Mouse (Mus musculus) limb, embryonic 12.5 days (tissue): ENCODE data around the gene Cables2. TPM values are rescaled to one million over a fixed set of nuclear protein-coding genes. Genes with fewer than 3 reads are reported as not detected.

Source experiments
- ATAC-seq: fragments of 200-750 bp; cut with Nextera tagmentation; 2 replicates; pipeline ENCODE4 v1.8.0; 2017; ENCODE audit warnings: low read depth, moderate TSS enrichment; ENCODE audit not compliant: insufficient number of reproducible peaks, insufficient read depth, low FRiP score, low TSS enrichment
- H3K27ac ChIP-seq: fragments of 300-500 bp; sonication (generic); 2 replicates; pipeline ENCODE4 v1.5.1; 2016; ENCODE audit warnings: mild to moderate bottlenecking, moderate library complexity
- H3K27me3 ChIP-seq: fragments of 300-500 bp; sonication (generic); 2 replicates; pipeline ENCODE4 v1.6.1; 2016; ENCODE audit warnings: mild to moderate bottlenecking, moderate library complexity
- H3K36me3 ChIP-seq: fragments of 300-500 bp; sonication (generic); 2 replicates; pipeline ENCODE4 v1.6.1; 2016; ENCODE audit warnings: mild to moderate bottlenecking, moderate library complexity
- H3K4me1 ChIP-seq: fragments of 300-500 bp; sonication (generic); replicated peaks from 2 replicates; pipeline ENCODE4 v1.6.1; 2016
- H3K4me2 ChIP-seq: fragments of 300-500 bp; sonication (generic); 2 replicates; pipeline ENCODE4 v1.6.1; 2016; ENCODE audit warnings: mild to moderate bottlenecking, moderate library complexity
- H3K4me3 ChIP-seq: fragments of 300-500 bp; sonication (generic); replicated peaks from 2 replicates; pipeline ENCODE4 v1.5.1; 2016; ENCODE audit warnings: mild to moderate bottlenecking
- H3K9ac ChIP-seq: fragments of 300-500 bp; sonication (generic); replicated peaks from 2 replicates; pipeline ENCODE4 v1.6.1; 2016; ENCODE audit warnings: mild to moderate bottlenecking, moderate library complexity
- H3K9me3 ChIP-seq: fragments of 300-500 bp; sonication (generic); 2 replicates; pipeline ENCODE4 v1.6.1; 2016; ENCODE audit warnings: mild to moderate bottlenecking, moderate library complexity
- WGBS: fragments of 180-500 bp; shearing (Covaris S2); methylation state at CpG from one replicate; pipeline ENCODE4 v1.1.7; 2016; 5-methylcytosine and 5-hydroxymethylcytosine counted together
- microRNA-seq: library from miRNA; unstranded; fragments of <30 nt; microRNA quantifications from one replicate; pipeline ENCODE4, GENCODE M21; 2017
- polyA plus RNA-seq: library from polyadenylated mRNA; unstranded; fragments of >200 nt; fragmentation: Nextera tagmentation; extraction: Ambion mirVana; gene quantifications from 2 replicates; pipeline ENCODE4 v1.2.1, GENCODE M21; 2016

Gene Cables2
- polyA plus RNA-seq, 1 experiment from 2014 or later: 20.7 TPM

GRCm38 (mm10) chr2:180215011-180215461 is 58.3 kb downstream of the Cables2 start:
- peaks cover 3% of the 10 kb centered on the region; the same call in 1 of the 2 replicates for H3K9me3 ChIP-seq
- no peak for ATAC-seq
- H3K27ac ChIP-seq: no peak overlapping the region
- H3K36me3 ChIP-seq: no peaks in the 10 kb centered on the region
- H3K4me1 ChIP-seq: peaks cover 13% of the 10 kb centered on the region; the same call in 1 of the 2 replicates
- no peaks in the 10 kb centered on the region for H3K27me3 ChIP-seq
- H3K4me2 ChIP-seq: no peak overlapping the region
- no peak overlapping the region for H3K9ac ChIP-seq
- H3K4me3 ChIP-seq: no peak overlapping the region
- WGBS: 65% methylated on average over 8 of the region's 8 CpGs

GRCm38 (mm10) chr2:180214352-180214978 is 58.8 kb downstream of the Cables2 start:
- 85% methylated on average over 4 of the region's 4 CpGs for WGBS
- Histone ChIP-seq H3K9ac (no peak overlapping the region), H3K27ac (no peak overlapping the region), H3K4me3 (no peak overlapping the region), H3K4me1 (peaks cover 13% of the 10 kb centered on the region; the same call in 1 of the 2 replicates), H3K9me3 (peaks cover 3% of the 10 kb centered on the region; the same call in 1 of the 2 replicates), H3K36me3 (no peaks in the 10 kb centered on the region), H3K27me3 (no peaks in the 10 kb centered on the region), H3K4me2 (no peak overlapping the region)
- ATAC-seq: no peak

- H3K9ac ChIP-seq: no peak overlapping the region
- H3K4me1 ChIP-seq: peaks cover 11% of the 10 kb centered on the region; the same call in 1 of the 2 replicates
- H3K36me3 ChIP-seq: no peaks in the 10 kb centered on the region
- ATAC-seq: no peak
- no peaks in the 10 kb centered on the region for H3K27me3 ChIP-seq
- no peak overlapping the region for H3K4me2 ChIP-seq
- no peak overlapping the region for H3K4me3 ChIP-seq
- no peak overlapping the region for H3K27ac ChIP-seq
- peaks cover 3% of the 10 kb centered on the region; the same call in 1 of the 2 replicates for H3K9me3 ChIP-seq
- WGBS: 92% methylated on average over 3 of the region's 3 CpGs
These were observed 61.0 kb downstream of the Cables2 start for GRCm38 (mm10) chr2:180212255-180212654.

- WGBS: 73% methylated on average over 1 of the region's 1 CpGs
- Histone ChIP-seq H3K27me3 (no peaks in the 10 kb centered on the region), H3K9ac (no peak overlapping the region), H3K4me2 (no peak overlapping the region), H3K36me3 (no peaks in the 10 kb centered on the region), H3K4me1 (no peaks in the 10 kb centered on the region), H3K27ac (no peak overlapping the region), H3K4me3 (no peak overlapping the region), H3K9me3 (peaks cover 3% of the 10 kb centered on the region; the same call in 1 of the 2 replicates)
- no peak for ATAC-seq
These were observed 64.3 kb downstream of the Cables2 start for GRCm38 (mm10) chr2:180208976-180209375.

Small RNAs within 50 kb of the gene (microRNA-seq; reads per million reads assigned to microRNA genes)
- gene Mir3091: 1.2 reads per million

Other genes starting within 250 kb of the Cables2 start
- 13.6 and 14.2 TPM in 2 replicates for gene Lsm14b, start 248.5 kb downstream of the Cables2 start, polyA plus RNA-seq
- 693 and 704 TPM in 2 replicates for gene Psma7, start 231.1 kb downstream of the Cables2 start, polyA plus RNA-seq
- gene Ss18l1, start 231.0 kb downstream of the Cables2 start, polyA plus RNA-seq: 7.3 and 8.7 TPM in 2 replicates
- gene Mtg2, start 202.9 kb downstream of the Cables2 start, polyA plus RNA-seq: 29.6 and 30.9 TPM in 2 replicates
- 0.15 and 0.27 TPM in 2 replicates for gene Hrh3, start 169.0 kb downstream of the Cables2 start, polyA plus RNA-seq
- 33.0 and 36.0 TPM in 2 replicates for gene Osbpl2, start 154.2 kb downstream of the Cables2 start, polyA plus RNA-seq
- 207 and 212 TPM in 2 replicates for gene Adrm1, start 102.0 kb downstream of the Cables2 start, polyA plus RNA-seq
- gene Lama5, start 47.6 kb downstream of the Cables2 start, polyA plus RNA-seq: 20.9 and 22.3 TPM in 2 replicates
- 608 and 631 TPM in 2 replicates for gene Rps21, start 16.1 kb downstream of the Cables2 start, polyA plus RNA-seq
- gene Rbbp8nl, start 16.4 kb upstream of the Cables2 start, polyA plus RNA-seq: 0.52 and 0.56 TPM in 2 replicates
- gene Gata5, start 61.2 kb upstream of the Cables2 start, polyA plus RNA-seq: 0.14 TPM in 1 of 2 replicates, not detected in the other
- gene Slco4a1, start 182.7 kb upstream of the Cables2 start, polyA plus RNA-seq: 0.43 and 0.90 TPM in 2 replicates
- gene Ntsr1, start 226.5 kb upstream of the Cables2 start, polyA plus RNA-seq: 0.08 TPM in 1 of 2 replicates, not detected in the other